Mouse (Mus musculus): ENCODE measurements around the gene Olfr1188. TPM values are rescaled to one million over a fixed set of nuclear protein-coding genes. Genes with fewer than 3 reads are reported as not detected.
"Not testable (repeated sequence)": the region's sequence is repeated elsewhere in the genome, so short reads cannot be mapped to it uniquely, and the experiment has no call there.

The Olfr1188 gene
- not detected in 2 replicates for total RNA-seq (2014; fragmentation: Nextera tagmentation)
- not detected in 2 replicates for total RNA-seq (2017)

- no peak for ATAC-seq (replicated peaks; ENCODE audit: poor library complexity, severe bottlenecking)
Measured at GRCm38 (mm10) chr2:88556635-88557034, at the start of gene Olfr1188. Gene Olfr1188, plus strand, starts transcription at chr2:88556935.

GRCm38 (mm10) chr2:88518251-88518650 lies 38.5 kb upstream of the Olfr1188 start, which contains the start of gene Olfr1186:
Gene Olfr1186, plus strand, starts transcription at chr2:88518551.
- ATAC-seq (replicated peaks; ENCODE audit: poor library complexity, severe bottlenecking): no peak

GRCm38 (mm10) chr2:88525720-88526119 lies 31.0 kb upstream of the Olfr1188 start:
- no peak for ATAC-seq (replicated peaks; ENCODE audit: poor library complexity, severe bottlenecking)

GRCm38 (mm10) chr2:88572696-88573095 lies 16.0 kb downstream of the Olfr1188 start:
- not testable (repeated sequence) for ATAC-seq (replicated peaks; ENCODE audit: poor library complexity, severe bottlenecking)

- no peak for ATAC-seq (replicated peaks; ENCODE audit: poor library complexity, severe bottlenecking)
Measured at GRCm38 (mm10) chr2:88586154-88586553, 29.4 kb downstream of the Olfr1188 start, which contains the start of gene Olfr1189. Gene Olfr1189, plus strand, starts transcription at chr2:88586454.

Other genes starting within 250 kb of the Olfr1188 start
- gene Olfr1174-ps, start 241.8 kb upstream of the Olfr1188 start, total RNA-seq (2014; fragmentation: Nextera tagmentation): not detected in 2 replicates
- not detected in 2 replicates for gene Olfr1174-ps, start 241.8 kb upstream of the Olfr1188 start, total RNA-seq (2017)
- gene Olfr1175-ps, start 229.7 kb upstream of the Olfr1188 start, total RNA-seq (2014; fragmentation: Nextera tagmentation): not detected in 2 replicates
- gene Olfr1175-ps, start 229.7 kb upstream of the Olfr1188 start, total RNA-seq (2017): not detected in 2 replicates
- gene Olfr1176, start 220.2 kb upstream of the Olfr1188 start, total RNA-seq (2014; fragmentation: Nextera tagmentation): not detected in 2 replicates
- not detected in 2 replicates for gene Olfr1176, start 220.2 kb upstream of the Olfr1188 start, total RNA-seq (2017)
- not detected in 2 replicates for gene Olfr1177-ps, start 210.4 kb upstream of the Olfr1188 start, total RNA-seq (2014; fragmentation: Nextera tagmentation)
- not detected in 2 replicates for gene Olfr1177-ps, start 210.4 kb upstream of the Olfr1188 start, total RNA-seq (2017)
- not detected in 2 replicates for gene Olfr1178, start 169.9 kb upstream of the Olfr1188 start, total RNA-seq (2014; fragmentation: Nextera tagmentation)
- gene Olfr1178, start 169.9 kb upstream of the Olfr1188 start, total RNA-seq (2017): not detected in 2 replicates
- gene Olfr1179, start 150.5 kb upstream of the Olfr1188 start, total RNA-seq (2014; fragmentation: Nextera tagmentation): not detected in 2 replicates
- gene Olfr1179, start 150.5 kb upstream of the Olfr1188 start, total RNA-seq (2017): not detected in 2 replicates
- not detected in 2 replicates for gene Olfr1180, start 137.8 kb upstream of the Olfr1188 start, total RNA-seq (2014; fragmentation: Nextera tagmentation)
- not detected in 2 replicates for gene Olfr1180, start 137.8 kb upstream of the Olfr1188 start, total RNA-seq (2017)
- not detected in 2 replicates for gene Olfr1181, start 130.8 kb upstream of the Olfr1188 start, total RNA-seq (2014; fragmentation: Nextera tagmentation)
- not detected in 2 replicates for gene Olfr1181, start 130.8 kb upstream of the Olfr1188 start, total RNA-seq (2017)
- not detected in 2 replicates for gene Gm13757, start 107.8 kb upstream of the Olfr1188 start, total RNA-seq (2014; fragmentation: Nextera tagmentation)
- gene Gm13757, start 107.8 kb upstream of the Olfr1188 start, total RNA-seq (2017): not detected in 2 replicates
- not detected in 2 replicates for gene Olfr1183, start 102.1 kb upstream of the Olfr1188 start, total RNA-seq (2014; fragmentation: Nextera tagmentation)
- gene Olfr1183, start 102.1 kb upstream of the Olfr1188 start, total RNA-seq (2017): not detected in 2 replicates
- gene Olfr1184, start 73.3 kb upstream of the Olfr1188 start, total RNA-seq (2014; fragmentation: Nextera tagmentation): not detected in 2 replicates
- gene Olfr1184, start 73.3 kb upstream of the Olfr1188 start, total RNA-seq (2017): not detected in 2 replicates
- not detected in 2 replicates for gene Olfr1185-ps1, start 63.6 kb upstream of the Olfr1188 start, total RNA-seq (2014; fragmentation: Nextera tagmentation)
- not detected in 2 replicates for gene Olfr1185-ps1, start 63.6 kb upstream of the Olfr1188 start, total RNA-seq (2017)
- not detected in 2 replicates for gene Olfr1186, start 38.4 kb upstream of the Olfr1188 start, total RNA-seq (2014; fragmentation: Nextera tagmentation)
- not detected in 2 replicates for gene Olfr1186, start 38.4 kb upstream of the Olfr1188 start, total RNA-seq (2017)
- not detected in 2 replicates for gene Olfr1189, start 29.5 kb downstream of the Olfr1188 start, total RNA-seq (2014; fragmentation: Nextera tagmentation)
- not detected in 2 replicates for gene Olfr1189, start 29.5 kb downstream of the Olfr1188 start, total RNA-seq (2017)
- not detected in 2 replicates for gene Olfr1191-ps1, start 83.6 kb downstream of the Olfr1188 start, total RNA-seq (2014; fragmentation: Nextera tagmentation)
- gene Olfr1191-ps1, start 83.6 kb downstream of the Olfr1188 start, total RNA-seq (2017): not detected in 2 replicates
- gene Olfr1192-ps1, start 91.6 kb downstream of the Olfr1188 start, total RNA-seq (2014; fragmentation: Nextera tagmentation): not detected in 2 replicates
- gene Olfr1192-ps1, start 91.6 kb downstream of the Olfr1188 start, total RNA-seq (2017): not detected in 2 replicates
- gene Olfr1193, start 118.7 kb downstream of the Olfr1188 start, total RNA-seq (2014; fragmentation: Nextera tagmentation): not detected in 2 replicates
- gene Olfr1193, start 118.7 kb downstream of the Olfr1188 start, total RNA-seq (2017): not detected in 2 replicates
- gene Olfr1195, start 132.3 kb downstream of the Olfr1188 start, total RNA-seq (2014; fragmentation: Nextera tagmentation): not detected in 2 replicates
- gene Olfr1195, start 132.3 kb downstream of the Olfr1188 start, total RNA-seq (2017): not detected in 2 replicates
- gene Olfr1196, start 147.7 kb downstream of the Olfr1188 start, total RNA-seq (2014; fragmentation: Nextera tagmentation): not detected in 2 replicates
- not detected in 2 replicates for gene Olfr1196, start 147.7 kb downstream of the Olfr1188 start, total RNA-seq (2017)
- gene Olfr1197, start 175.4 kb downstream of the Olfr1188 start, total RNA-seq (2014; fragmentation: Nextera tagmentation): not detected in 2 replicates
- not detected in 2 replicates for gene Olfr1197, start 175.4 kb downstream of the Olfr1188 start, total RNA-seq (2017)
- gene Olfr1198, start 194.4 kb downstream of the Olfr1188 start, total RNA-seq (2014; fragmentation: Nextera tagmentation): not detected in 2 replicates
- gene Olfr1198, start 194.4 kb downstream of the Olfr1188 start, total RNA-seq (2017): not detected in 2 replicates
- not detected in 2 replicates for gene Olfr1199, start 203.5 kb downstream of the Olfr1188 start, total RNA-seq (2014; fragmentation: Nextera tagmentation)
- not detected in 2 replicates for gene Olfr1199, start 203.5 kb downstream of the Olfr1188 start, total RNA-seq (2017)
- not detected in 2 replicates for gene Olfr1200, start 213.6 kb downstream of the Olfr1188 start, total RNA-seq (2014; fragmentation: Nextera tagmentation)
- not detected in 2 replicates for gene Olfr1200, start 213.6 kb downstream of the Olfr1188 start, total RNA-seq (2017)
- not detected in 2 replicates for gene Olfr1201, start 236.1 kb downstream of the Olfr1188 start, total RNA-seq (2014; fragmentation: Nextera tagmentation)
- not detected in 2 replicates for gene Olfr1201, start 236.1 kb downstream of the Olfr1188 start, total RNA-seq (2017)

Data from granulocyte monocyte progenitor cell, adult 5-6 weeks (primary cell).